Mouse (Mus musculus): Measurements from ENCODE around the gene P2ry6.

The P2ry6 gene

GRCm38 (mm10) chr7:100974135-100974903 lies at the start of gene P2ry6:
P2ry6 (minus strand) TSS chr7:100974649.
- DNase-seq: no peak

GRCm38 (mm10) chr7:101017492-101017891 lies 43.0 kb upstream of the P2ry6 start:
- DNase-seq: no peak

GRCm38 (mm10) chr7:101017021-101017461 lies 42.6 kb upstream of the P2ry6 start:
- DNase-seq: no peak

GRCm38 (mm10) chr7:101014985-101015384 lies 40.5 kb upstream of the P2ry6 start:
- no peak for DNase-seq

- DNase-seq: no peak
These were observed 39.6 kb upstream of the P2ry6 start for GRCm38 (mm10) chr7:101014041-101014440.

GRCm38 (mm10) chr7:101012541-101012940 lies 38.1 kb upstream of the P2ry6 start, which contains the start of gene P2ry2:
P2ry2 (minus strand) TSS chr7:101012866.
- no peak for DNase-seq

GRCm38 (mm10) chr7:101011681-101012367 lies 37.4 kb upstream of the P2ry6 start:
- DNase-seq: peak; percentile 48

- DNase-seq: no peak
These were observed 36.3 kb upstream of the P2ry6 start for GRCm38 (mm10) chr7:101010741-101011140.

GRCm38 (mm10) chr7:101006201-101006600 lies 31.8 kb upstream of the P2ry6 start:
- no peak for DNase-seq

- DNase-seq: no peak
These were observed 30.7 kb upstream of the P2ry6 start for GRCm38 (mm10) chr7:101005119-101005518.

- DNase-seq: no peak
These were observed 29.2 kb upstream of the P2ry6 start for GRCm38 (mm10) chr7:101003442-101004326.

- no peak for DNase-seq
These were observed 27.8 kb upstream of the P2ry6 start for GRCm38 (mm10) chr7:101002274-101002673.

GRCm38 (mm10) chr7:100999623-101000022 lies 25.2 kb upstream of the P2ry6 start:
- DNase-seq: no peak

- DNase-seq: no peak
These were observed 24.1 kb upstream of the P2ry6 start for GRCm38 (mm10) chr7:100998578-100998960.

- no peak for DNase-seq
These were observed 23.6 kb upstream of the P2ry6 start for GRCm38 (mm10) chr7:100997951-100998577.

- DNase-seq: no peak
These were observed 22.8 kb upstream of the P2ry6 start for GRCm38 (mm10) chr7:100997215-100997614.

- no peak for DNase-seq
These were observed 21.5 kb upstream of the P2ry6 start for GRCm38 (mm10) chr7:100995951-100996350.

GRCm38 (mm10) chr7:100995260-100995864 lies 20.9 kb upstream of the P2ry6 start:
- no peak for DNase-seq

- no peak for DNase-seq
These were observed 18.7 kb upstream of the P2ry6 start for GRCm38 (mm10) chr7:100993166-100993565.

- DNase-seq: no peak
These were observed 17.5 kb upstream of the P2ry6 start for GRCm38 (mm10) chr7:100991972-100992371.

- DNase-seq: no peak
These were observed 16.3 kb upstream of the P2ry6 start for GRCm38 (mm10) chr7:100990636-100991311.

- DNase-seq: peak; percentile 67 to 75
These were observed 13.6 kb upstream of the P2ry6 start for GRCm38 (mm10) chr7:100988092-100988491.
